Mouse (Mus musculus): ENCODE data around the gene Rph3al.

The Rph3al gene

GRCm38 (mm10) chr11:75813085-75813484 lies 125.1 kb downstream of the Rph3al start:
- no peak for DNase-seq (ENCODE audit: low spot score in 2 of 2)

DNA sequence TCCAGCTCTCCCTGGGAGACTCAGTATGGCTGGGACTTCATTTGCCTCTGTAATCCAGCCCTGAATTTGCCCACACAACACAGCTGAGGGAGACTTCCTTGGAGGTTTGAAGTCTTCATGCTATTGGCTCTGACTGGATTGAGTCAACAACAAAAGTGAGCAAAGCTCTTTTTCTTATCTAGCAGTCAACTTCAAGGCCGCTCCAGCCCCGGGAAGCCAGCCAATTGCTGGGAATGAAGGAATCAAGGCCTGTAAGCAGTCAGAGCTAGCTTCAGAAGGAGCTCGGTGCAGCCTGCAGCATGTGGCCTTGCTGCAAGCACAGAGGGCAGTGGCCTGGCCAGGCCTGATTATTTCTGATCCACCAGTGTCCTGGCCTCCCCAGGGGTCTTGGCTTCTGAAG lies 126.3 kb downstream of the Rph3al start:
- DNase-seq (ENCODE audit: low spot score in 2 of 2), result peak in 1 of 2 experiments; percentile 49

GRCm38 (mm10) chr11:75810526-75810925 lies 127.7 kb downstream of the Rph3al start:
- DNase-seq (ENCODE audit: low spot score in 2 of 2), result no peak

- DNase-seq (ENCODE audit: low spot score in 2 of 2), result no peak
Observed at GRCm38 (mm10) chr11:75807486-75807885, 130.7 kb downstream of the Rph3al start.

GRCm38 (mm10) chr11:75801771-75802550 lies 136.3 kb downstream of the Rph3al start:
- DNase-seq (ENCODE audit: low spot score in 2 of 2), result no peak

DNA sequence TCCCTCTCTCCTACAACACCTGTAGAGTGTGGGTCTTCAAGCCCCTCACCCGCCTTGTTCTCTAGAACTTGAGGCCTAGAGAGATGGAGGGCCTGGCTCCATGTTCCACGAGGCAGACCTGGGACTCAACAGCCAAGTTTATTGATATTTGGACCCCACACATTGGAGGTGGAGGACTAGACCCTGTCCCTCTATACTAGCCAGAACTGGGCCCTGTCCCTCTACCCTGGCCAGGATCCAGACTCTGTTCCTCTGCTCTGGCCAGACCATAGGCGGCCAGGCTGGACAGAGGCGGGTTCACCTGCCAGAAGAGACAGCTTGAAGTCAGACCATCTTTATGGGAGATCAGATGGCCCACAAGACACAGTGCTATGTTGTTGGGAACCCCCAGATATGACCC lies 136.9 kb downstream of the Rph3al start:
- no peak for DNase-seq (ENCODE audit: low spot score in 2 of 2)

DNA sequence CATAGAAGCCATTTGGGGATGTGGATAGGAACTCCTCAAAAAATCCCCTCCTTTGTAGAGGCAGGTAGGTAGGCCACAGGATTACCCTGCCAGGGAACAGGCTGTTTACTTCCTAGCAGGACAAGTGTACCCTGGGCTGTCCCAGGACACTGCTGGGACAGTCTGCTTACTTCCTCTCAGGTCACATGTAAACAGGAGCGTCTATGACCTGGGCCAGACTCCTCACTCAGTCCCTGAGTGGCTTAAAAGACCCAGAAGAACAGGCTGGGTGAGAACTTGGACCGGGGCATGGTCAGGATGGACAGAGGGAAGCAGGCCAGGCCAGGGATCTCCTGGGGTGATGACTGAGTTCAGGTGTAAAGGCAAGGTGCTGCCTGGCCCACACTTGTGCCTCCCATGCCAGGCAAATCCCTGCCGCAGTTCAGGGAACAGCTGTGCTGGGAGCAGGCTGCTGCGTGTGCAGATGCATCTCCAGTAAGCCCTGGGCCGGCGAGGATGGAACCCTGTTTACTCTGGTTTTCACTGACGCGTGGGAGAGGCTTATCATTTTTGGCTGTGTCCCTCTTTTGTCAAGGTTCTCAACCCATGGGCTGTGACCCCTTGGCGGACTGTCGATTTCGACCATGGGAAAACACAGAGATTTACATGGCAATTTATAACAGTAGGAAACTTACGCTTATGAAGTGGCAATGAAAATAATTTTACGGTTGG lies 141.5 kb downstream of the Rph3al start:
- DNase-seq (ENCODE audit: low spot score in 2 of 2), result no peak

- DNase-seq (ENCODE audit: low spot score in 2 of 2), result peak in 1 of 2 experiments; percentile 45
Observed at GRCm38 (mm10) chr11:75796029-75796445, 142.2 kb downstream of the Rph3al start, which contains the start of gene Doc2b. TSS of gene Doc2b (minus strand) at chr11:75796049.

GRCm38 (mm10) chr11:75795321-75795636 lies 142.9 kb downstream of the Rph3al start:
- no peak for DNase-seq (ENCODE audit: low spot score in 2 of 2)

DNA sequence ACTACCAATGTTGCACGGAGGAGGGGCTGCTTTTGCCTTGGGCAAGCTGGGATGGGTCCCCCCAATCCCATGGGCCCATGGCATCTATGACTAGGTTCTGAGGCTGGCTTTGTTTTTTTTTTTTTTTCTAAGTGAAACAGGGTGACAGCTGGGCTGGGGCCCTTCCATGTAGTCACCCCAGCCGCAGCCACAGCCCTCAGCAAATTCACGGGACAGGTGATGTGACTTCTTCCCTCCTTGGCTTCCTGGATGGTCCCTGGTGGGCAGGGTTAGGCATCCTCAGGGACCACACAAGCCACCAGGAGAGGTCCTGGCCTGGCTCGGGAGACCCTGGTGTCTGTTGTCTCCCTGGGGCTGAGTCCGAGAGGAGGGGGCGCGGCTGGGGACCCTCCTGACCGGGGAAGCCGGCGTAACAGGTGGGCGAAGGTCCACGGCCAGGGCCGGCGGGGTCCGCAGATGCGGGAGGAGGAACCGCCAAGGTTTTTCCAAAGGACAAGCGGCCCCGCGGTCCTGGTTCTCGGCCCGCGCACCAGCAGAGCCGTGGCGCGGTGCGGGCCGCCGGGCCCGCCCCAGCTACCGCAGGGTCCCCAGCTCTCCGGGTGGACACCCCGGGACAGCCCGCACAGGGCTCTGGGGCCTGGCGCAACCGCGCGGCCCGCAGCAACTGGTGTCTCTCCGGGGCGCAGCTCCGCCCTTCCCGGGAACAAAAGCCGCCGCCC lies 143.5 kb downstream of the Rph3al start:
- DNase-seq (ENCODE audit: low spot score in 2 of 2), result no peak

DNA sequence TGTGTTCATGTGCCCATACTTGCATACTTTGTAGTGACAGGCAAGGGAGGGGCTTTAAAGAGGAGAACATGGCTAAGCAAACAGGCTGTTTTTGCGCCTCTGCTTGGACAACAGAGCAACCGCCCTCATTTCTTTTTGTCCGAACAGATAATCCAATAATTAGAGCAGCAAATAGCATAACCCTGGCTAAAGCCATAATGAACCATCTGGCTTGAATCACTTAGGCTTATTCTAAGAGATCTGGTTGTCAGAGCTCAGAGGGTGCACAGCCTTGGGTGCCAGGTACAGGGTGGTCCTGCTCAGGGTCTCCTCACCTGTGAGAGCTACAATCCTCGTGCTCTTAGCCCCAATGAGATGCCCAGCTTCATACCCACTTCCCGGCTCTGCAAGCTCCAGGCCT lies 144.9 kb downstream of the Rph3al start:
- no peak for DNase-seq (ENCODE audit: low spot score in 2 of 2)

DNA sequence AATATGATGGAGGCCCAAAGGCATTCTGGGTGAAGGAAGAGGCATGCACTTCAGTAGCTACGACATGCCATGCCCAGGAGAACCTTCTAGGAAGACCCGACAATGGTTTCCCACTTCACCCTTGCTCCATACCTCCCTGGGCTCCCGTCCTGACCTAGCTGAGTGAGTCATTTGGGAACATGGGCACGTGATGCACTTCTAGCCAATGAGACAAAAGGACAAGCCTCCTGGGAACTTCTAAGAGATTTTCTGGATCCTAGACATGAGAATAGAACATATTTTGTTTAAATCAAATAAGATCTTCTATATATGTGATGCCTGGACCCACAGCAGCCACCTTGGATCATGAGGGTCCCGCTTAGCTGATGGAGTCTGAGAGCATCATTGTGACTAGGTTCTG lies 145.7 kb downstream of the Rph3al start:
- DNase-seq (ENCODE audit: low spot score in 2 of 2), result no peak

- DNase-seq (ENCODE audit: low spot score in 2 of 2), result no peak
Observed at GRCm38 (mm10) chr11:75785897-75786296, 152.3 kb downstream of the Rph3al start.

GRCm38 (mm10) chr11:75783799-75784198 lies 154.4 kb downstream of the Rph3al start:
- no peak for DNase-seq (ENCODE audit: low spot score in 2 of 2)

GRCm38 (mm10) chr11:75781919-75782318 lies 156.3 kb downstream of the Rph3al start:
- DNase-seq (ENCODE audit: low spot score in 2 of 2), result peak; percentile 63 to 75

Measured in cerebellum, postnatal 4 days (tissue).